Mouse (Mus musculus) C2C12 (cell line): ENCODE measurements around the gene Nceh1.

Source experiments
- CEBPB ChIP-seq: IDR thresholded peaks from one replicate; pipeline ENCODE4 v1.6.1; 2011; ENCODE audit warnings: low read depth, mild to moderate bottlenecking, control low read depth, moderate library complexity
- CTCF ChIP-seq: IDR thresholded peaks from one replicate; pipeline ENCODE4 v1.5.1; 2011; ENCODE audit not compliant: control insufficient read depth, insufficient read depth, insufficient read length
- FOSL1 ChIP-seq: IDR thresholded peaks from one replicate; pipeline ENCODE4 v1.8.0; 2011; ENCODE audit warnings: mild to moderate bottlenecking, low read length; ENCODE audit not compliant: poor library complexity, insufficient read depth, severe bottlenecking
- MAX ChIP-seq: IDR thresholded peaks from one replicate; pipeline ENCODE4 v1.6.1; 2011; ENCODE audit warnings: mild to moderate bottlenecking, control low read depth
- MYOG ChIP-seq: IDR thresholded peaks from one replicate; pipeline ENCODE4 v1.6.1; 2011; ENCODE audit not compliant: control insufficient read depth, insufficient read length; ENCODE audit errors: extremely low read depth
- USF1 ChIP-seq: IDR thresholded peaks from one replicate; pipeline ENCODE4 v1.6.1; 2011; ENCODE audit warnings: low read depth, mild to moderate bottlenecking, control low read depth, moderate library complexity

DNA sequence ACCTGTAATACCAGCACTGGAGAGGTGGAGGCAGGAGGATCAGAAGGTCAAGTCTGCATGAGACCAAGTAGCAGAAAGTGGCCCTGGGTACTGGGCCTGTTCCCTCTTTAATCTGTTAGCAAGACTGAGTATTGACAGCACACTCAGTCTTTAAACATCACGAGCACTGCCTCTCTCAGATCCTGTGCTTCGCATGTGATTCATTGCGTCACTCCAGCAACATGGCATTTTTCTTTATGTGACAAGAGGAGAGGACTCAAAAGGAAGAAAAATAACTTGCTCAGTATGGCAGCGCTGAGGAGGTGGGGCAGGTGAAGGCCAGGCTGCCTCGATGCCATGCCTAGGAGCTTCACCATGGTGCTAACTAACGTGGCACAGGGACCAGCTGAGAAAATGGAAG, 9.1 kb downstream of the Nceh1 start:
- TF ChIP-seq FOSL1 (no peak), CEBPB (no peak), CTCF (no peak), USF1 (no peak), MYOG (no peak), MAX (no peak)
